Mouse (Mus musculus): ENCODE measurements at regions not wholly inside any gene's neighbourhood (a gene's known extent, or its start where the extent isn't known, plus 50 kb on each side); places are given as distances from the start of the nearest gene placed in this dataset.
"Not testable (repeated sequence)": the region's sequence is repeated elsewhere in the genome, so short reads cannot be mapped to it uniquely, and the experiment has no call there.

DNA sequence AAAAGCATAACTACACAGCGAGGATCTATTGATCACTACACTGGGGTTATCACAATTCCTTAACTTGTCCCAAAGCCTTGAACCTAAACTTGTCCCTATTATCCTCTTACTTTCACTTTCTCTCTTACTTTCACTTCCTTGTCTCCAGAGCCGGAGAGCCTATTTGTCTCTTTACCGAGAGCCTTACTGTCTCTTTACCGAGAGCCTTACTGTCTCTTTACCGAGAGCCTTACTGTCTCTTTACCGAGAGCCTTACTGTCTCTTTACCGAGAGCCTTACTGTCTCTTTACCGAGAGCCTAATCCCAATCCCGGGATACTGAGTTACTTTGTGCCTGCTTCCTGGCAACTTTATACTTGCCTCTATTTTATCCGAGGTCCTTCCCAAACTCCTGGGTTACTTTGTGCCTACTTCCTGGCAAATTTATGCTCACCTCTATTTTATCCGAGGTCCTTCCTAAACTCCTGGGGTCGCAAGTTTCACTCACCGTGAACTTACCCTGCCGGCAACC, 335.3 kb upstream of the Ccng1 start:
- not testable (repeated sequence) for ATAC-seq (ENCODE audit: insufficient number of reproducible peaks, insufficient read depth, low FRiP score, low TSS enrichment, low read depth); H3K9me3 ChIP-seq; H3K4me2 ChIP-seq; H3K4me1 ChIP-seq (replicated peaks); H3K4me3 ChIP-seq (replicated peaks); H3K36me3 ChIP-seq; H3K27me3 ChIP-seq; H3K27ac ChIP-seq; H3K9ac ChIP-seq (replicated peaks)
- 94% methylated on average over 11 of the region's 14 CpGs for WGBS

DNA sequence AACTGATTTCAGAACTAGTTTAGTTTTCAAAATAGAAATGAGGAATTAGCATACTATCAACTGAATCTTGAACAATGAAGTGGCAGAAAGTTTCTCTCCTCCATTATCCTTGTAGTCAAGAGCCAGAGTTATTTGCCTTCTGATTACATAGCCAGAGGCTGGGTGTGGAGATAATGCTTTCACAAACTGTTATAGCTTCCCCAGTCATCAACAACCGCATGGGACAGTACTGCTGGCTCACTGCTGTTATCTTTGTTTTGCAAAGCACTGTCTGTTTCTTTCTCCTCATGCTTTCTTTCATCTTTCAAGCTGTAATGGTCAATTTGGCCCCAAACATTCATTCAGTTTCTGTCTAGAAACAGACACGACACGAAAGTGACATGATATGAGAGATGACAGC, 308.5 kb upstream of the Ccng1 start:
- Histone ChIP-seq H3K27me3 (no peaks in the 10 kb centered on the region), H3K36me3 (no peaks in the 10 kb centered on the region), H3K9me3 (no peaks in the 10 kb centered on the region), H3K4me1 (replicated peaks) (no peaks in the 10 kb centered on the region), H3K9ac (replicated peaks) (no peak overlapping the region), H3K4me2 (no peak overlapping the region), H3K27ac (no peak overlapping the region), H3K4me3 (replicated peaks) (no peak overlapping the region)
- ATAC-seq (ENCODE audit: insufficient number of reproducible peaks, insufficient read depth, low FRiP score, low TSS enrichment, low read depth) = no peak
- 67% methylated on average over 3 of the region's 3 CpGs for WGBS

DNA sequence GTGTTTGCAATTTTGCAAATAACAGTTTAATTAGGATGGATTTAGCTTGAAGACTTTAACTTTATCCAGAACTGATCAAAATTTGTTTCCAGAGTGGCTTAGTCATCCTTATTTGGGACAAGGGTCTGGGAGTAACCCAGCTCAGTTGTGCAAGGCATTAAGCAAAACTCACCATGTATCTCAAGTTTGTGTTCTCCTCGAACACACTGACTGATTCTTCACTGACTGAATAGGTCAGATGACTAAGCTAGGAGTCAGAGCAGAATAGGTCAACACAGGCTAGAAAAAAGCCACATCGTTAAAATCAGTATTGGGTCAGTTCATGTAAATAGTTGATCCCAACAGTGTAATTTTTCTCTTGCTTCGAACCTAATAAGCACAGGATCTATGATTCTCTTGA, 302.7 kb upstream of the Ccng1 start:
- Histone ChIP-seq H3K9ac (replicated peaks) (no peak overlapping the region), H3K9me3 (no peaks in the 10 kb centered on the region), H3K4me2 (no peak overlapping the region), H3K36me3 (no peaks in the 10 kb centered on the region), H3K27ac (no peak overlapping the region), H3K4me1 (replicated peaks) (no peaks in the 10 kb centered on the region), H3K4me3 (replicated peaks) (no peak overlapping the region), H3K27me3 (no peaks in the 10 kb centered on the region)
- 61% methylated on average over 3 of the region's 3 CpGs for WGBS
- no peak for ATAC-seq (ENCODE audit: insufficient number of reproducible peaks, insufficient read depth, low FRiP score, low TSS enrichment, low read depth)

DNA sequence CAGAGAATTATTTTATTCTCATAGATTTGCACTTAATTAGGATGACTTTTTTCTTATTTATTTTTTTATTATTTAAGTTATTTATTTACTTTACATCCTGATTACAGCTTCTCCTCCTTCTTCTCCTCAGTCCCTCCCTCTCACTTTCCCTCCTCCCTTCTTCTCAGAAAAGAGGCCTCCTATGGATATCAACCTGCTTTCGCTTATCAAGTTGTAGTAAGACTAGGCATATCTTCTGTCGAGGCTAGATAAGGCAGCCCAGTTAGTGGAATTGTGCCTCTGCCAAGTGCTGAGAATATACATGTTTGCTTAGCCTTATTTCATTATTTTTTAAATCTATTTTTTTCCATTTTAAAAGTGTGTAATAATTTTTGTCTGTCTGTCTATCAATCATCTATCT, 274.9 kb upstream of the Ccng1 start:
- no peaks in the 10 kb centered on the region for H3K4me1 ChIP-seq (replicated peaks)
- ATAC-seq (ENCODE audit: insufficient number of reproducible peaks, insufficient read depth, low FRiP score, low TSS enrichment, low read depth) = no peak
- no peaks in the 10 kb centered on the region for H3K9me3 ChIP-seq
- H3K27ac ChIP-seq = no peak overlapping the region
- H3K36me3 ChIP-seq = no peaks in the 10 kb centered on the region
- H3K4me3 ChIP-seq (replicated peaks) = no peak overlapping the region
- no peaks in the 10 kb centered on the region for H3K27me3 ChIP-seq
- H3K4me2 ChIP-seq = no peak overlapping the region
- H3K9ac ChIP-seq (replicated peaks) = no peak overlapping the region
- 91% methylated on average over 2 of the region's 2 CpGs for WGBS

DNA sequence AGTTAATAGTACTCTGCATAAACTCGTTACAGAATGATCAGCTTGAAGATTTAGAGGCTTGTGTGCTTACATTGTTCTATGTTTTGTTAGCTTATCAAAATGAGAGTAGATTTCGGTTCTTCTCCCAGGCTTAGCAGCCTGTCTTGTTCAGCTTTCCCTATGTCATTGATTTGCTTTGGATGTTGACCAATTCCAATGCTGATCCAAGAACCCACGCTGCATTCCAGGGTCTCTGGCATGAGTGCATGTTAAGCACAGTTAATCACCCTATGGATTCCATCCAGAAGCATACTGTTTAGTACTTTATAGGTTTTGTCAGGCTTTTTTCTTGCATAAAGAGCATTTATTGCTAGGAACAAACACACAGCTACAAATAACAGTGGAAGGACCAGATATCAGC, 255.0 kb upstream of the Ccng1 start:
- H3K27ac ChIP-seq = no peak overlapping the region
- no peak for ATAC-seq (ENCODE audit: insufficient number of reproducible peaks, insufficient read depth, low FRiP score, low TSS enrichment, low read depth)
- no peak overlapping the region for H3K4me2 ChIP-seq
- no peaks in the 10 kb centered on the region for H3K4me1 ChIP-seq (replicated peaks)
- no peaks in the 10 kb centered on the region for H3K36me3 ChIP-seq
- no peaks in the 10 kb centered on the region for H3K27me3 ChIP-seq
- no peak overlapping the region for H3K4me3 ChIP-seq (replicated peaks)
- WGBS = 85% methylated on average over 3 of the region's 3 CpGs
- no peak overlapping the region for H3K9ac ChIP-seq (replicated peaks)
- H3K9me3 ChIP-seq = no peaks in the 10 kb centered on the region

DNA sequence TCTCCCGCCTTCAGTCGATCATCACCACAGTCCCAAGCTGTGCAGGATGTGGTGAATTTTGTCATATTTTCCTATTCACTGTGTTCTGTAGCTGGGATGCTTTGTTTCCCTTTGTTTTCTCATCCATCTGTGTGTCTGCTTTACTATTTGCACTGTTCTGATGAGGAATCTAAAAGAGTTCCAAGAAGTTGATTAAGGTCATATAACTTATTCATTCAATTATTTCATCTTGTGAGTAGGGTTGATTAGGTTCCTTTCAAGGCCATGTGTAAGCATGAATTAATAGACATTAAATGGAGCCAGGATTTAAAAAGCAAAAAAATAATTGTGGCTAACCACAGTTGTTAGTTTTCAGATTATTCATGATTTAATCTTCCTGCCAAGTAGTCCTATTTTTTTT, 217.7 kb upstream of the Ccng1 start:
- no peak overlapping the region for H3K27ac ChIP-seq
- H3K4me3 ChIP-seq (replicated peaks) = no peak overlapping the region
- 95% methylated on average over 2 of the region's 2 CpGs for WGBS

DNA sequence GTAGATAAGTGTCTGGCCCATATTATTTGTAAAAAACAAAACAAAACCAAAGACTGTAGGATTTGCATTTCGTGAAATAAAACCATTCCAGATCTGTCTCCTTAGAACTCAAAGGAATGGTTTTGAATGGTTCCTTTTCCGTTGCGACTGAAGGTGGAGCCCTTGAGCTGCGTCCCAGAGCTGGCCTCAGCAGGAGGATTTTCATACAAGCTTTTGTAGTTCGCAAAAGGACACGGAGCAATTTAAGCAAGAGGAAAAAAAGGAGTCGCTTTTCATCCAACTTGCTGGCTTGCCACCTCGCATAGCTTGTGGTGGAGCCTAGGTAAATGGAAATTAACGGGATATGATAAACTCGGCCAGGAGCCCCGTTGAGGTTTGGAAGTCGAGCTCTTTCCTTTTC, 172.1 kb upstream of the Ccng1 start:
- Histone ChIP-seq H3K36me3 (no peaks in the 10 kb centered on the region), H3K9me3 (no peaks in the 10 kb centered on the region), H3K27me3 (no peaks in the 10 kb centered on the region), H3K9ac (replicated peaks) (no peak overlapping the region), H3K4me2 (peak overlapping the region; percentile 48), H3K4me3 (replicated peaks) (peak overlapping the region; percentile 22; the same call in 1 of the 2 replicates), H3K27ac (no peak overlapping the region), H3K4me1 (replicated peaks) (no peaks in the 10 kb centered on the region)
- 4% methylated on average over 12 of the region's 12 CpGs for WGBS
- no peak for ATAC-seq (ENCODE audit: insufficient number of reproducible peaks, insufficient read depth, low FRiP score, low TSS enrichment, low read depth)

More for the DNA sequence above, 217.7 kb upstream of the Ccng1 start:
- H3K9ac ChIP-seq (replicated peaks) = no peak overlapping the region
- H3K4me1 ChIP-seq (replicated peaks) = no peaks in the 10 kb centered on the region
- H3K4me2 ChIP-seq = no peak overlapping the region
- H3K9me3 ChIP-seq = no peaks in the 10 kb centered on the region
- ATAC-seq (ENCODE audit: insufficient number of reproducible peaks, insufficient read depth, low FRiP score, low TSS enrichment, low read depth) = no peak
- no peaks in the 10 kb centered on the region for H3K36me3 ChIP-seq
- H3K27me3 ChIP-seq = no peaks in the 10 kb centered on the region

DNA sequence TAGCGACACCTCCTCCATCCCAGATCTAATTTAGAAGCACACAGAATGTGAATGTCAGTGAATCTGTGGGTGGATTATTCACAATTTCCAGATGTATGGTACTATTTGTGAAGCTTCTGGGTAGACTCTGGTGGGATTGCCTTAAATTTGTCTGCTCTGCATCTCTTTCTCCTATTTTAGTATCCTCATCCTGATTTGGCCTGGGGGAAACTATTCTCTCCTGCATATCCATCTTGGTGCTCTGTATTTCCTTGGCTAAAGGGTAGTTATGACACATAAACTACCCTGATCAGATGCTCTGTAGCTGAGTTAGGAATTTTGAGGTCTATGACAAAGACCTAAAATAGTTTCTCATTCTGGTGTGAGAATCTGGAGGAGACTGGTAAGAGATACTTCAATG, 136.4 kb upstream of the Ccng1 start:
- H3K9ac ChIP-seq (replicated peaks) = no peak overlapping the region
- H3K27me3 ChIP-seq = no peaks in the 10 kb centered on the region
- no peak overlapping the region for H3K27ac ChIP-seq
- H3K9me3 ChIP-seq = no peaks in the 10 kb centered on the region
- no peak for ATAC-seq (ENCODE audit: insufficient number of reproducible peaks, insufficient read depth, low FRiP score, low TSS enrichment, low read depth)
- no peaks in the 10 kb centered on the region for H3K36me3 ChIP-seq
- no peak overlapping the region for H3K4me3 ChIP-seq (replicated peaks)
- WGBS = 95% methylated on average over 1 of the region's 1 CpGs
- H3K4me2 ChIP-seq = no peak overlapping the region
- H3K4me1 ChIP-seq (replicated peaks) = no peaks in the 10 kb centered on the region

DNA sequence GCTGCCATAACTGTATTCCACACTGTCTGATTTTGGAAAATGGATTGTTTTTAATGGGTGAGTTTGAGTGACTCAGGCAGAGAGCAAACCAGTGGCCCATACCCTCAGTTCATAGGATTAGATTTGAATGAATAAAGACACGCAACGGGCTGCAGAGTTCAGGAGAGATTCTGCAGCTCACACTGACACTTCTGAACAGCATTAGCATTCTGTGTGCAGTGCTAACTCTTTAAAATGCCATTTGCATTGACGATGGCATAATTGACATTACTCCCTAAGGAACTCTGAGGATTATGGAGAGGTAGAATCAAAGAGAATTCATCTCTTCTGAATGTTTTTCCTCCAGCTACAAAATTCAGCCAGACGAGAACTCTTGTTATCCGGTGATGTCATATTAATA, 129.4 kb upstream of the Ccng1 start:
- H3K27me3 ChIP-seq = no peaks in the 10 kb centered on the region
- H3K4me2 ChIP-seq = no peak overlapping the region
- H3K4me1 ChIP-seq (replicated peaks) = no peaks in the 10 kb centered on the region
- no peaks in the 10 kb centered on the region for H3K9me3 ChIP-seq
- H3K36me3 ChIP-seq = no peaks in the 10 kb centered on the region
- no peak for ATAC-seq (ENCODE audit: insufficient number of reproducible peaks, insufficient read depth, low FRiP score, low TSS enrichment, low read depth)
- 78% methylated on average over 5 of the region's 5 CpGs for WGBS
- no peak overlapping the region for H3K4me3 ChIP-seq (replicated peaks)
- no peak overlapping the region for H3K9ac ChIP-seq (replicated peaks)
- no peak overlapping the region for H3K27ac ChIP-seq

DNA sequence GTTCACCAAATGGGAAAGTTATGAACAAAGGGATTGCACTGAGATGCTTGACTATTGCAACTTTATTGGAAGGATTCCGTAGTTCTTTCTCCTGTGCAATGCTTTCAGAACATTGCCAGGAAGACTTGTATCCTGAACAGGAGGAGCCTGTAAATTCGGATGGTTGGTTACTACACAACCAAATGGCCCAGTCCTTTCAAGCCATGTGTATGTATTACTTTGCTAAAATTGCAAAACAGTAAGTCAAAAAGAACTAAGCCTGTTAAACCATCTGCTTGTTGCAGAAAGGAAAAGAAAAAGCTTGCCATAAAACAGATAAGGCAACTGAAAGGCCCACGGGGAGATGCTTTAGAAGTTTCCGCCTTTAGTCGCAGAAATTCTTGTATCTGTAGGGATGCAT, 124.5 kb upstream of the Ccng1 start:
- Histone ChIP-seq H3K27me3 (no peaks in the 10 kb centered on the region), H3K27ac (no peak overlapping the region), H3K4me3 (replicated peaks) (no peak overlapping the region), H3K9ac (replicated peaks) (no peak overlapping the region), H3K36me3 (no peaks in the 10 kb centered on the region), H3K4me2 (no peak overlapping the region), H3K9me3 (no peaks in the 10 kb centered on the region), H3K4me1 (replicated peaks) (no peaks in the 10 kb centered on the region)
- ATAC-seq (ENCODE audit: insufficient number of reproducible peaks, insufficient read depth, low FRiP score, low TSS enrichment, low read depth) = no peak
- WGBS = 86% methylated on average over 5 of the region's 5 CpGs

DNA sequence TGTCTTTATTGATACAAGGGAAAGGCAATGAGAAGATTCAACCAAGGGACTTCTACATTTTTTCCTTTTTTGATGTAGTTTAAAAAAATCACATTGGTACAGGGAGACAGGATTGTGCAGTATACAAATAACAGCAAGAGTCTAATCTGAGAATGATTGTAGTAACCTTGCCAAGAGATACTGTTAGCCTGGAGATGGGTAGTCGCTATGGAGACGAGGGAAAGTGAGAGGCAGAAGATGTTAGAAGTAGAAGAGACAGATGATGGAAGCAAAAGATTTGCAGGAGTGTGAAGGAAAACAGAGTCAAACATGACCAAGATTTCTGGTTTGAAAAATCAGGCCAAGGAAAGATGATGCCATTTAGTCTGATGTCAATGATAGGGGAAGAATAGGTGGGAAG, 117.9 kb upstream of the Ccng1 start:
- no peak overlapping the region for H3K9ac ChIP-seq (replicated peaks)
- H3K27ac ChIP-seq = no peak overlapping the region
- H3K4me3 ChIP-seq (replicated peaks) = no peak overlapping the region
- H3K4me1 ChIP-seq (replicated peaks) = no peaks in the 10 kb centered on the region
- no peak overlapping the region for H3K4me2 ChIP-seq
- H3K36me3 ChIP-seq = no peaks in the 10 kb centered on the region
- 83% methylated on average over 2 of the region's 2 CpGs for WGBS
- no peaks in the 10 kb centered on the region for H3K9me3 ChIP-seq
- ATAC-seq (ENCODE audit: insufficient number of reproducible peaks, insufficient read depth, low FRiP score, low TSS enrichment, low read depth) = no peak
- no peaks in the 10 kb centered on the region for H3K27me3 ChIP-seq

DNA sequence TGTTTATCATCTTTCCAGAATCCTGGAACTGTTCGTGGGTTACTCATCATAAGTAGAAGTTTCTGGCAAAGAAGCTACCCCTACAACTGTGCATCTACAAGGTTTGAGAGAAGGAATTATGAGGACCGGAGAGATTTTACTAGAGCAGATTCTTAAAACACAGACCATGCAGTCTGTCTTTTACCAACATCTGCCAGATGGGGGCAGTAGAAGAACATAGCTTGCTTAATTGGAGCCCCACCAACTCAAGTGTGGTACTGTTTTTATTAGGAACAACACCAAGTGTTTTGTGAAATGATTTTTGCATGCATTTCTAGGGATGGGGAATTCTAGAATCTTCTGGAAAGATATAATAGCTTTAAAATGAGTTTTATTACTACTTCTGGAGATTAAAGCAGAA, 110.6 kb upstream of the Ccng1 start:
- H3K27ac ChIP-seq = no peak overlapping the region
- H3K27me3 ChIP-seq = no peaks in the 10 kb centered on the region
- 34% methylated on average over 2 of the region's 2 CpGs for WGBS
- H3K36me3 ChIP-seq = no peaks in the 10 kb centered on the region
- H3K4me3 ChIP-seq (replicated peaks) = no peak overlapping the region
- no peak overlapping the region for H3K9ac ChIP-seq (replicated peaks)
- no peaks in the 10 kb centered on the region for H3K4me1 ChIP-seq (replicated peaks)
- no peaks in the 10 kb centered on the region for H3K9me3 ChIP-seq
- no peak for ATAC-seq (ENCODE audit: insufficient number of reproducible peaks, insufficient read depth, low FRiP score, low TSS enrichment, low read depth)
- H3K4me2 ChIP-seq = no peak overlapping the region
